Mouse (Mus musculus) cortical plate, adult 2 months (tissue): ENCODE measurements at regions not wholly inside any gene's neighbourhood (a gene's known extent, or its start where the extent isn't known, plus 50 kb on each side); places are given as distances from the start of the nearest gene placed in this dataset.

ENCODE experiments used
- CTCF ChIP-seq: fragments of 200-500 bp; IDR thresholded peaks from 2 replicates; pipeline ENCODE4 v1.5.1; 2011; ENCODE audit warnings: mild to moderate bottlenecking, control low read depth, low read length; ENCODE audit not compliant: insufficient read depth; ENCODE audit errors: extremely low read depth
- POLR2A ChIP-seq: fragments of 200-500 bp; IDR thresholded peaks from 2 replicates; pipeline ENCODE4 v1.6.1; 2011; ENCODE audit warnings: mild to moderate bottlenecking, low read length, control low read depth; ENCODE audit not compliant: insufficient read depth; ENCODE audit errors: extremely low read depth

DNA sequence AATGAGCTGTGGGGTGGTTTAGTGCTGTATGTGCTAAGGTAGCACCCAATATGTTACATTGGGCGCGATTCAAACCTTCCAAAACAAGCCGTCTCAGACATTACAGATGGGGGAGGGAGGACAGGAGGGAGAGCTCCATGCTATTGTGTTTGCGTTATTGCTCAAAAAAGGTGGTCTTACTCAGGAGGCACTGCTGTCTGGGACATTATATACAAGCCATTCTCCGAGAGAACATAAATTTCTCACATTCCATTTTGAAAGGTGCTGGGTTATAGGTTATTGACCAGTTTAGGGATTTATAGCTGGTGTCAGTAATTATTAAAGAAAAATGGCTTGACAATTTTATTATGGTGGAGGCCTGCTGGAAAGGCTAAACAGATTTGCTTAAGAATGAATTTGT, 649.4 kb downstream of the Kcnj2 start:
- TF ChIP-seq CTCF = no peak
- TF ChIP-seq POLR2A = no peak
